Mouse (Mus musculus) urinary bladder, postnatal 36 days (tissue): Measurements from ENCODE around the gene Cdk5rap3.

ENCODE experiments used
- DNase-seq, 2 experiments: peaks; one replicate each; pipeline ENCODE4 v3.0.0; 2022; ENCODE audit warnings: low spot score in 2 of 2, mixed read lengths in 1 of 2

Gene Cdk5rap3

DNA sequence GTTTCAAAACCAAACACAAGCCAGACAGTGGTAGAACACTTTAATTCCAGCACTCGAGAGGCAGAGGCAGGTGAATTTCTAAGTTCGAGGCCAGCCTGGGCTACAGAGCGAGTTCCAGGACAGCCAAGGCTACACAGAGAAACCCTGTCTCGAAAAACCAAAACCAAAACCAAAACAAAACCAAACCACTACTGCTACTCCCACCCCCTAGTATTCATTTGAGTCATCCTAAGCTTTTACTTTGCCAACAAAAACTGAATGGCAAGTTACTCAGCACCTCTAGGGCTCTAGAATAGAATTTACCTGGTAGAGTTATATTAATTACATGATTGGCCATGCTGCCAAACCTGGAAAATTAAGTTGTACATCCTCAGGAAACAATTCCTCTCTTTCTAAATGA, 56.7 kb downstream of the Cdk5rap3 start:
- no peak for DNase-seq

DNA sequence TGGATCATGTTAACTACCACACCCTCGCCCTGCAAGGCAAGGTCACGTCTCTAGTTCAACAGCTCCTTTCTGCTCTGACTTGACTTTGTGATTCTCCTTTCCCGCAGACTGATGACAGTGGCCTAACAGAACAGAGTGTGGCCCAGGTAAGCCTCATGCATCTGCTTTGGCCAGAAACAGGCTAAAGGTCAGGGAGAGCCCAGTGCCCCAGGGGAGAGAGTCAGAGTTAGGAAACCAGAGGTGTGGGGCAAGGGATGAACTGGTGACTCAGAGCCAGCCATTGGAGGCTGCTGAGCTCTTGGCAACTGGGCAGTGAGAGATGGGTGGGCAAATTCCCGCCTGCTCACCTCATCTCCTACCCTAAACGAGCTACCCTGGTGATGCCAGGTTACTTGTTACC, 58.9 kb downstream of the Cdk5rap3 start:
- DNase-seq = peak in 1 of 2 experiments; percentile 28
